10 mouse cellular contexts compared by ENCODE assay signal in the genomic region with DNA sequence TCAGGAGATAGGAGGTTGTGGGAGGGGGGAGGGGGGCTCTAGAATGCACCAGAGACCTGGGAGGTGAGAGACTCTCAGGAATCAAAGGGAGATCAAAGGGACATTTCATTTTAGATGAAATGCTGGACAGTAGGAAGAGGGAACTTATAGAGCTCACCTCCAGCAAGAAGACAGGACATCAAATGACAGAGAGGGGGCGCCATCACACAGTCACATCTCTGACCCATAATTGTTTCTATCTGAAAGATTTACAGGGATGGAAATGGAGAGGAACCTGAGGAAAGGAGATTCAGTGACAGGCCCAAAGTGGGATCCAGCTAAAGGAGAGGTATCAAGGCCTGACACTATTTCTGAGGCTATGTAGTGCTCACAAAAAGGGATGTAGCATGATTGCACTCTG.
DNase-seq lines count a peak whose midpoint lies in the region; TF ChIP-seq lines count a peak whose summit lies in the region.
"Had no signal": no experiment of that assay in that cellular context is flagged by ENCODE, and none has a peak within 500 bp of the region (broad histone marks: within the 10 kb centered on the region; RNA-seq: fewer than 3 reads in every experiment).

No protein-coding gene starts in this region.

- no peak overlapping the region for H3K27ac ChIP-seq in layer of hippocampus, adult 2 months
- H3K27ac ChIP-seq: hindbrain, embryonic 12.5 days; neural tube, embryonic 12.5 days had no signal

- H3K4me3 ChIP-seq in layer of hippocampus, adult 2 months: no peak overlapping the region
- H3K4me3 ChIP-seq: hindbrain, embryonic 12.5 days; neural tube, embryonic 12.5 days had no signal

- DNase-seq in cerebellum, postnatal 10 days: peak; percentile 52 to 55
- DNase-seq in cerebellum, adult 18-20 months: no peak
- DNase-seq in layer of hippocampus, adult 2 months (ENCODE audit: low spot score in 2 of 2): no peak
- no peak for DNase-seq in layer of hippocampus, adult 9-10 months (ENCODE audit: low spot score)
- DNase-seq in ZHBTc4 (ENCODE audit: low read depth, low spot score): peak; percentile 50
- DNase-seq in kidney, postnatal 4 days: peak; percentile 22 to 37
- DNase-seq in spleen, postnatal 10 days (ENCODE audit: low spot score in 2 of 2): no peak
- no peak for DNase-seq in gastrocnemius, adult 8-10 months (ENCODE audit: low spot score in 2 of 2)

- TF ChIP-seq CTCF in layer of hippocampus, adult 2 months (conservative IDR thresholded peaks at IDR 0.05): peak; percentile 68

Comparison
In these comparisons a context has a peak if more than half of its experiments do, and no peak if none do; other contexts are left out.
1. DNase-seq: peak in cerebellum, postnatal 10 days (2 of 2), ZHBTc4 (single experiment) and kidney, postnatal 4 days (2 of 2); none in cerebellum, adult 18-20 months (0 of 2), layer of hippocampus, adult 2 months (0 of 2), layer of hippocampus, adult 9-10 months (single experiment), spleen, postnatal 10 days (0 of 2) and gastrocnemius, adult 8-10 months (0 of 2).